Mouse (Mus musculus): Measurements from ENCODE around the gene Acot7.

DNA sequence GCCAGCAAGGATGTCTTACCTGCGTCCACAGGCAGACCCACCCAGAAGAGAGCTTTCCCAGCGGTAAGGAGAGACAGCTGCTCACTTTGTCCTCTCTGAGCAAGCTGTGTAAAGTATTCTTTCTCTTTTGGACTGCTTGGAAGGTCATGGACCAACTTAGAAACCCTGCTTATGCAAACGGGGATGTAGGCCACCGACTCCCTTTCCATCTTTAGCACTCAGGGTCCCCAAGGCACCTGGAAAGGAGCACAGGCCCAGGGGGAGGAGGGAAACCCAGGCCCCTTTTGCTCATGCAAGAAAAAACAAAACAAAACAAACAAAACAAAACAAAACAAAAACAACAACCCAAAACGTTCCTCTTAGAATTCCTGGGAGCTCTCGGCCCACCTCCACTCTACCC, 113.6 kb downstream of the Acot7 start, which contains the start of gene Hes3:
- TF ChIP-seq CTCF (IDR thresholded peaks at IDR 0.05) (no peak), EP300 (IDR thresholded peaks at IDR 0.05) (no peak)
